Comparison of ENCODE assay signal across 25 mouse cellular contexts in genomic region chr2:84513281-84513680, GRCm38 (mm10). TPM values are rescaled to one million over a fixed set of nuclear protein-coding genes. Genes with fewer than 3 reads are reported as not detected.
"Had no signal": no experiment of that assay in that cellular context is flagged by ENCODE, and none has a peak within 500 bp of the region (broad histone marks: within the 10 kb centered on the region; RNA-seq: fewer than 3 reads in every experiment).

No protein-coding gene starts in this region.

- H3K4me3 ChIP-seq: embryonic facial prominence, embryonic 10.5 days; embryonic facial prominence, embryonic 12.5 days; embryonic facial prominence, embryonic 13.5 days; embryonic facial prominence, embryonic 15.5 days; erythroblast, embryonic 14.5 days; forebrain, embryonic 10.5 days; forebrain, embryonic 12.5 days; forebrain, embryonic 13.5 days; forebrain, embryonic 15.5 days; gastrocnemius, adult 2 months; heart, adult 2 months had no signal

- H3K9me3 ChIP-seq: embryonic facial prominence, embryonic 12.5 days; embryonic facial prominence, embryonic 13.5 days; embryonic facial prominence, embryonic 15.5 days; forebrain, embryonic 10.5 days; forebrain, embryonic 12.5 days; forebrain, embryonic 15.5 days had no signal

- DNase-seq: cerebellum, adult 2 months; cerebellum, adult 8-10 months; cerebellum, adult 9-10 months; cerebellum, adult 9-11 months; cerebellum, postnatal 10 days; cerebellum, postnatal 14 days; cerebellum, postnatal 25 days; cerebellum, postnatal 36 days; embryo, embryonic 11 days; forebrain, postnatal 0 days; gastrocnemius, adult 2 months; gastrocnemius, postnatal 10 days; gastrocnemius, postnatal 14 days; gastrocnemius, postnatal 25 days; gastrocnemius, postnatal 36 days; heart, adult 2 months had no signal

- H3K27me3 ChIP-seq: embryonic facial prominence, embryonic 12.5 days; embryonic facial prominence, embryonic 13.5 days; embryonic facial prominence, embryonic 15.5 days; forebrain, embryonic 12.5 days; forebrain, embryonic 13.5 days; forebrain, embryonic 15.5 days had no signal

- H3K36me3 ChIP-seq: embryonic facial prominence, embryonic 12.5 days; embryonic facial prominence, embryonic 13.5 days; embryonic facial prominence, embryonic 15.5 days; forebrain, embryonic 12.5 days; forebrain, embryonic 15.5 days had no signal

- H3K4me1 ChIP-seq: embryonic facial prominence, embryonic 10.5 days; embryonic facial prominence, embryonic 12.5 days; embryonic facial prominence, embryonic 13.5 days; embryonic facial prominence, embryonic 15.5 days; forebrain, embryonic 10.5 days; forebrain, embryonic 12.5 days; forebrain, embryonic 13.5 days; forebrain, embryonic 15.5 days had no signal

- H3K27ac ChIP-seq: embryonic facial prominence, embryonic 10.5 days; embryonic facial prominence, embryonic 12.5 days; embryonic facial prominence, embryonic 13.5 days; embryonic facial prominence, embryonic 15.5 days; forebrain, embryonic 10.5 days; forebrain, embryonic 12.5 days; forebrain, embryonic 13.5 days; forebrain, embryonic 15.5 days; gastrocnemius, adult 2 months; heart, adult 2 months had no signal

RNA-seq across cellular contexts. Expression of gene Tfpi, which starts 36.7 kb away (rescaled TPM):
- polyA plus RNA-seq: erythroblast, embryonic 14.5 days had no signal
